Mouse (Mus musculus) embryonic facial prominence, embryonic 14.5 days (tissue): ENCODE measurements around the gene Prokr2. TPM values are rescaled to one million over a fixed set of nuclear protein-coding genes. Genes with fewer than 3 reads are reported as not detected.

Source experiments
- ATAC-seq: fragments of 200-750 bp; cut with Nextera tagmentation; 2 replicates; pipeline ENCODE4 v1.8.0; 2017; ENCODE audit warnings: low read depth, moderate number of reproducible peaks, moderate TSS enrichment
- DNase-seq: peaks from one replicate; pipeline ENCODE4 v3.0.0-alpha.2; 2015; ENCODE audit warnings: low spot score
- H3K27ac ChIP-seq: fragments of 300-500 bp; sonication (generic); replicated peaks from 2 replicates; pipeline ENCODE4 v1.5.1; 2014; ENCODE audit warnings: low read depth, mild to moderate bottlenecking, low read length, moderate library complexity
- H3K27me3 ChIP-seq: fragments of 300-500 bp; sonication (generic); replicated peaks from 2 replicates; pipeline ENCODE4 v1.6.1; 2014; ENCODE audit warnings: low read length; ENCODE audit not compliant: control insufficient read depth, insufficient read depth
- H3K36me3 ChIP-seq: fragments of 300-500 bp; sonication (generic); 2 replicates; pipeline ENCODE4 v1.6.1; 2014; ENCODE audit warnings: low read length, mixed read lengths; ENCODE audit not compliant: control insufficient read depth, insufficient read depth
- H3K4me1 ChIP-seq: fragments of 300-500 bp; sonication (generic); 2 replicates; pipeline ENCODE4 v1.6.1; 2014; ENCODE audit warnings: antibody characterized with exemption, low read length; ENCODE audit not compliant: control insufficient read depth, insufficient read depth
- H3K4me2 ChIP-seq: fragments of 300-500 bp; sonication (generic); 2 replicates; pipeline ENCODE4 v1.6.1; 2014; ENCODE audit warnings: low read depth, mild to moderate bottlenecking, low read length, moderate library complexity, mixed read lengths
- H3K4me3 ChIP-seq: fragments of 300-500 bp; sonication (generic); 2 replicates; pipeline ENCODE4 v1.5.1; 2014; ENCODE audit warnings: low read depth, mild to moderate bottlenecking, low read length
- H3K9ac ChIP-seq: fragments of 300-500 bp; sonication (generic); 2 replicates; pipeline ENCODE4 v1.6.1; 2014; ENCODE audit warnings: low read depth, mild to moderate bottlenecking, low read length, moderate library complexity, mixed read lengths
- H3K9me3 ChIP-seq: fragments of 300-500 bp; sonication (generic); 2 replicates; pipeline ENCODE4 v1.6.1; 2016; ENCODE audit warnings: low read length; ENCODE audit not compliant: control insufficient read depth
- WGBS: fragments of 180-500 bp; shearing (Covaris S2); extraction: QIAGEN DNeasy Blood & Tissue Kit; methylation state at CpG from one replicate; pipeline ENCODE4 v1.1.7; 2014; 5-methylcytosine and 5-hydroxymethylcytosine counted together
- polyA plus RNA-seq: library from polyadenylated mRNA; unstranded; fragments of >200 nt; fragmentation: Nextera tagmentation; extraction: Ambion mirVana; gene quantifications from 2 replicates; pipeline ENCODE4 v1.2.1, GENCODE M21; 2014

The Prokr2 gene
- polyA plus RNA-seq, 1 experiment from 2014 or later, result 1.3 TPM

DNA sequence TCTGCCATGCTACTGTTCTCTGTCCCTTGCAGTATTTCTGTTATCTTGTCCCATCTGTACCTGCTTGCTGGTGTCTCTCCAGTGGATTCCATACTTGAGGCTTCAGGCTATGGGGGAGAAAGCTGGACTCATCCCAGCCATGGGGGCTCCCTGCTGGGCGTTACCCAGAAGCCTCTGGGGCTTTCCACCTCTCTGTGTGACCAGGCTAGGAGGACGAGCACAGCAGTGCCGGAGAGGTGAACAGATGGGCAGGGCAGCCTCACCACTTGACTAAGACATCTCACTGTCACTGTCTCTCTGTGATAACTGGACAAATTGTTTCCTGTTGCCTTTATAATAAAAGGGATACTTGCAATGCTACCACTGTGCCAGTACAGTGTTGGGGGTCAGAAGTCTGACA is 9.5 kb downstream of the Prokr2 start:
- Histone ChIP-seq H3K4me1 (no peaks in the 10 kb centered on the region), H3K9ac (no peak overlapping the region), H3K4me2 (no peak overlapping the region), H3K9me3 (no peaks in the 10 kb centered on the region), H3K4me3 (no peak overlapping the region), H3K27me3 (no peaks in the 10 kb centered on the region), H3K36me3 (no peaks in the 10 kb centered on the region), H3K27ac (no peak overlapping the region)
- WGBS, result 71% methylated on average over 3 of the region's 3 CpGs
- DNase-seq (no peak), ATAC-seq (no peak)

DNA sequence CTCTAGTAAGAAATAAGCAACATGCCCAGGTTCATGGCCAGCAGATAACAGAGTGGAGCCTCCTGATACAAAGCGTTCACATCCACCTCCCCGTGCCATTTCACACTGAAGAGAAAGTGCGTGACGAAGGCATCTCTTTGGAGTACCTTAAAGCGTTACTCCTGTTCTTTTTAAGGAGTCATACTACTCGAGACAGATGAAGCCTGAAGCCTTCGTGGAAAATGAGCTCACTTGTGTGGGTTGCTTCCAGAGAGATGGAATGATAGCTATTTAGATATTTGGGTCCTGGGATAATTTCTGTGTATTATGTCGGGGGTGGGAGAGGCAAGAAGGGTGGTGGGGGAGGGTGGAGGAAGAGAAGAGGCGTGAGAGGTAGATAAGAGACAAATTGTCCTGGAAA is 10.1 kb downstream of the Prokr2 start:
- ATAC-seq, result no peak
- H3K9me3 ChIP-seq, result no peaks in the 10 kb centered on the region
- H3K4me3 ChIP-seq, result no peak overlapping the region
- H3K27me3 ChIP-seq, result no peaks in the 10 kb centered on the region
- no peaks in the 10 kb centered on the region for H3K36me3 ChIP-seq
- no peak overlapping the region for H3K27ac ChIP-seq
- no peaks in the 10 kb centered on the region for H3K4me1 ChIP-seq
- WGBS, result 81% methylated on average over 9 of the region's 9 CpGs
- no peak for DNase-seq
- no peak overlapping the region for H3K9ac ChIP-seq
- no peak overlapping the region for H3K4me2 ChIP-seq

DNA sequence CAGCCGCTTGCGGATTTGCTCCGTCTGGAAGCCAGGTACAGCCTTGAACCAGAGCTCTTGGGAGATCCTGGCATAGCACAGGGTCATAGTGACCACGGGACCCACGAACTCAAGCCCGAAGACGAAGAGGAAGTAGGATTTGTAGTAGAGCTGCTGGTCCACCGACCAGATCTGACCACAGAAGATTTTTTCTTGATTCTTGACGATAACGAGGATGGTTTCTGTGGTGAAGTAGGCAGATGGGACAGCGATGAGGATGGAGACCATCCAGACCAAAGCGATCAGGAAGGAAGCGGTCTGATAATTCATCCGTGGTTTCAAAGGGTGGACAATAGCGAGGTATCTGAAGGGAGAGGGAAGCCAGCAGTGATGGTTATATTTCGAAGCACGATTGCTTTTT is 11.5 kb downstream of the Prokr2 start:
- Histone ChIP-seq H3K36me3 (no peaks in the 10 kb centered on the region), H3K9ac (no peak overlapping the region), H3K4me2 (no peak overlapping the region), H3K27me3 (no peaks in the 10 kb centered on the region), H3K9me3 (no peaks in the 10 kb centered on the region), H3K27ac (no peak overlapping the region), H3K4me3 (no peak overlapping the region), H3K4me1 (no peaks in the 10 kb centered on the region)
- ATAC-seq (no peak), DNase-seq (no peak)
- WGBS, result 91% methylated on average over 17 of the region's 17 CpGs

DNA sequence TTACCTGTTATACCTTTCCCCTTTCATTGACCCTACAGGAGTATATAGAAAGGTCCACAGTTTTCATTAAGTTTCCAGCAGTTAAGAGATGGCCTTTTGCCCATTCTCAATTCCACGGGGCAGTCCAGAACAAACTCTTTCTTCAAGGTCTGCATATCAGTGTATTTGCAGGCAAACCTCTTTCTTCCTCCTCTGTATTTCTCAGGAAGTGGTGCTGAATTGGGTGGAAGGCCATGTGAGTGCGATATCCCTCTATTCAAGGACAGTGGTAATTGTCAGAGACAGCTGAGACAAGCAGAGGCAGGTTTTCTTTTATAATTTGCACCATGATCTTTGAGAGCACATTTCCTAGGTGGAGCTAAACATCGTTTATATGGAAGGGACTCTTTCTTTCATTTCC is 16.8 kb downstream of the Prokr2 start:
- no peak overlapping the region for H3K9ac ChIP-seq
- no peak overlapping the region for H3K4me3 ChIP-seq
- no peak overlapping the region for H3K27ac ChIP-seq
- H3K4me1 ChIP-seq, result no peaks in the 10 kb centered on the region
- no peaks in the 10 kb centered on the region for H3K9me3 ChIP-seq
- H3K27me3 ChIP-seq, result no peaks in the 10 kb centered on the region
- ATAC-seq (no peak), DNase-seq (no peak)
- WGBS, result 76% methylated on average over 3 of the region's 3 CpGs
- H3K36me3 ChIP-seq, result no peaks in the 10 kb centered on the region
- no peak overlapping the region for H3K4me2 ChIP-seq

DNA sequence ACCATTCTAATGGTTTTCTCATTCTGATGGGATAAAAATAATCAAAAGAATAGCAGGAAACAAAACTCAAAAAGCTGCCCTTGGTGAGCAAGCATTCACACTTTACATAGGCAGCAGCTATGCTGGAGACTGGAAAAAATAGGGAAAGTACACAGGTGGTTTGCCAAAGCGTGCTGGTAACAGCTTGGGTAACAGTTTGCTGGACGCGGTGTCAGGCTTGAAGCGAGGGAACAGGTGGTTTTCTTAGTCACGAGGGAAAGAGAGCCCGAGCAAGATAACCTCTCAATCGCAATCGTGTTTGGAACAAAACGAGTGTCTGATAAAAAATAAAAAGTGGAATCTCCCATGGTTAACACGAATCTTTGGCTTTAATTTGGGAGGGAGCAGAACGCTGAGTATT is 41.4 kb downstream of the Prokr2 start:
- no peak overlapping the region for H3K27ac ChIP-seq
- ATAC-seq (no peak), DNase-seq (peak; percentile 14)
- WGBS, result 76% methylated on average over 11 of the region's 11 CpGs
- H3K27me3 ChIP-seq, result no peaks in the 10 kb centered on the region
- no peaks in the 10 kb centered on the region for H3K36me3 ChIP-seq
- no peak overlapping the region for H3K4me3 ChIP-seq
- H3K4me1 ChIP-seq, result no peaks in the 10 kb centered on the region
- H3K9ac ChIP-seq, result no peak overlapping the region
- H3K4me2 ChIP-seq, result no peak overlapping the region
- no peaks in the 10 kb centered on the region for H3K9me3 ChIP-seq

DNA sequence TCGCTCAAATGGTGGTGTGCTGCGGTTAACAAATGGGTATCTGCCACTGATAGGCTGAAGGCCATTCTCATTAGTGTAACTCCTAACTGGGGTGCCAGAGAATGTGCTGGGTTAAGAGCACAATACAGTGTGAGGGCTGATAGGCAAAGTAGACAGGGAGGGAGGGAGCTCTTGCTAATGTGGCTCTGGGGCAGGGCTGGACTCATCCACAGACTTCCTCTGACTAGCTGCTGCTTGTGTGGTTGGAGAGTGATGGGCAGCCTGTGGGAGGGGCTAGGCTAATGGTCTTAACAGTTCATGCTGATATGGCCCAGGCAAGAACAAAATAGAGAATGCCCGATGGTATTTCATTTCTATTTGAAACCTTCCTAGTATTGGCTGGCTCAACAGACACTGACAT is 44.0 kb downstream of the Prokr2 start:
- no peak overlapping the region for H3K27ac ChIP-seq
- no peaks in the 10 kb centered on the region for H3K4me1 ChIP-seq
- no peak overlapping the region for H3K9ac ChIP-seq
- DNase-seq (no peak), ATAC-seq (no peak)
- no peak overlapping the region for H3K4me2 ChIP-seq
- H3K4me3 ChIP-seq, result no peak overlapping the region
- H3K9me3 ChIP-seq, result no peaks in the 10 kb centered on the region
- H3K27me3 ChIP-seq, result no peaks in the 10 kb centered on the region
- no peaks in the 10 kb centered on the region for H3K36me3 ChIP-seq
- WGBS, result 90% methylated on average over 3 of the region's 3 CpGs

DNA sequence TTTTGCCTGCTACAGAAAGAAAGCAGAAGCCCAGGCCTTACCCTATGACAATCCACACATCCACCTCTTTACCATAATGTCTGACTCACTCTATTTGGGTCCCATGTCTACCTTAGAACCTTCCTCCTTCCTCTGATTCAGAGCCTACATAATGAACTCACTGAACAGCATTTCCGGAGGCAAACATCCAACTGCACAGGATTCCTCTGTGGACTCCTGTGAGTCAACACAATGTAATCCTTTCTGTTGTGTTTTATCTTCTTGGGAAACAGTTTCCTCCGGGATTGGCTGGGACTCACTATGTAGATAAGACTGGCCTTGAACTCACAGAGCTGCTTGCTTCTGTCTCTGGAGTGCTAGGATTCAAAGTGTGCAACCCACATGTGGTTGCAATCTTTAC is 44.9 kb downstream of the Prokr2 start:
- no peaks in the 10 kb centered on the region for H3K9me3 ChIP-seq
- DNase-seq (peak; percentile 3), ATAC-seq (no peak)

DNA sequence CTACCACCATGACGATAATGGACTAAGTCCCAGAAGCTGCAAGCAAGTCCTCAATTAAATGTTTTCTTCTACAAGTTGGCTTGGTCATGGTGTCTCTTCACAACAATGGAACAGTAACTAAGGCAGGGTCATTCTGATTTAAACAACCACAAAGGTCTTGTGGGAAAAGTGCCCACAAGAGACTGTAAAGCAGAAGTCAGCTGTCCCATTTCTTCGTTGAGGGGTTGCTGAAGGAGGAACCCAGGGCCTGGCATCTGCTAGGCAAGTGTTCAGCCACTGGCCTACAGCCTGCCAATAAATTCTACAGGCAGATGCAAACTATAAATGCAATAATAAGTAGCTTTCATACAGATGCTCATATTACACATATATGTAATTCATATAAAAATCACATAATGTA is 48.0 kb downstream of the Prokr2 start:
- H3K4me1 ChIP-seq, result no peaks in the 10 kb centered on the region
- no peak overlapping the region for H3K9ac ChIP-seq
- no peak for DNase-seq
- no peaks in the 10 kb centered on the region for H3K27me3 ChIP-seq
- no peaks in the 10 kb centered on the region for H3K36me3 ChIP-seq
- H3K27ac ChIP-seq, result no peak overlapping the region
- WGBS, result 72% methylated on average over 2 of the region's 2 CpGs
- H3K9me3 ChIP-seq, result no peaks in the 10 kb centered on the region
- no peak overlapping the region for H3K4me3 ChIP-seq
- ATAC-seq, result no peak
- H3K4me2 ChIP-seq, result no peak overlapping the region

More for the DNA sequence above, 44.9 kb downstream of the Prokr2 start:
- H3K9ac ChIP-seq, result no peak overlapping the region
- no peak overlapping the region for H3K27ac ChIP-seq
- H3K4me2 ChIP-seq, result no peak overlapping the region
- H3K4me3 ChIP-seq, result no peak overlapping the region
- H3K36me3 ChIP-seq, result no peaks in the 10 kb centered on the region
- WGBS, result 72% methylated on average over 2 of the region's 2 CpGs
- no peaks in the 10 kb centered on the region for H3K4me1 ChIP-seq
- H3K27me3 ChIP-seq, result no peaks in the 10 kb centered on the region

DNA sequence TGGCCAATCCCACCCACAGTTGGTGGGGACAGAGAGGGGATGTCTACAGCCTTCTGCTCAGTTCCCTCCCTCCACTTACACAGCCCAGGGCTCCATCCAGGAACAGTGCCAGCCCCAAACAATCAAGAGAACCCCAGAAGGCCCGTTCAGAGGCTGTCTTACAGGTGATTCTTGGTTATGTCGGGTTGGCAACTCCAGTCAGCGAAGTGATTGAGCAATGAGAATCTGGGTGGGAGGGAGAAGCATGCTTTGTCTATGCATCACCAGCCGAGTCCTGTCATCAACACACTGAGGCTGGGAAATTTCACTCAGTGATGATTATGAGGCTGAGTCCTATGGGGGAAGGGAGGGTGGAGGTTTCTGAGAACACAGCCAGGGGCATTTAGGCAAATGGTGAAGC is 61.7 kb downstream of the Prokr2 start:
- H3K9ac ChIP-seq, result no peak overlapping the region
- no peaks in the 10 kb centered on the region for H3K36me3 ChIP-seq
- H3K9me3 ChIP-seq, result no peaks in the 10 kb centered on the region
- H3K4me1 ChIP-seq, result no peaks in the 10 kb centered on the region
- no peak for DNase-seq
- H3K4me3 ChIP-seq, result no peak overlapping the region
- WGBS, result 60% methylated on average over 4 of the region's 4 CpGs
- H3K27me3 ChIP-seq, result no peaks in the 10 kb centered on the region
- H3K4me2 ChIP-seq, result no peak overlapping the region
- no peak overlapping the region for H3K27ac ChIP-seq
- no peak for ATAC-seq
